Mouse (Mus musculus): ENCODE data around the gene Tapt1. TPM values are rescaled to one million over a fixed set of nuclear protein-coding genes. Genes with fewer than 3 reads are reported as not detected.

The Tapt1 gene
- total RNA-seq, 4 experiments from 2014 or later: 43.0 to 52.9 (median 46.8) TPM

- DNase-seq (ENCODE audit: low spot score in 2 of 2): no peak
These were observed 28.0 kb downstream of the Tapt1 start for GRCm38 (mm10) chr5:44198471-44198870.

GRCm38 (mm10) chr5:44197806-44198205 is 28.6 kb downstream of the Tapt1 start:
- no peak for DNase-seq (ENCODE audit: low spot score in 2 of 2)

GRCm38 (mm10) chr5:44196167-44196566 is 30.3 kb downstream of the Tapt1 start:
- no peak for DNase-seq (ENCODE audit: low spot score in 2 of 2)

- DNase-seq (ENCODE audit: low spot score in 2 of 2): no peak
These were observed 39.1 kb downstream of the Tapt1 start for GRCm38 (mm10) chr5:44187370-44187769.

- DNase-seq (ENCODE audit: low spot score in 2 of 2): peak in 1 of 2 experiments; percentile 64
These were observed 44.8 kb downstream of the Tapt1 start for GRCm38 (mm10) chr5:44181669-44182068.

GRCm38 (mm10) chr5:44180450-44180849 is 46.0 kb downstream of the Tapt1 start:
- DNase-seq (ENCODE audit: low spot score in 2 of 2): peak in 1 of 2 experiments; percentile 44

- DNase-seq (ENCODE audit: low spot score in 2 of 2): no peak
These were observed 52.4 kb downstream of the Tapt1 start for GRCm38 (mm10) chr5:44174046-44174445.

GRCm38 (mm10) chr5:44166866-44167265 is 59.6 kb downstream of the Tapt1 start:
- DNase-seq (ENCODE audit: low spot score in 2 of 2): no peak

GRCm38 (mm10) chr5:44165854-44166253 is 60.6 kb downstream of the Tapt1 start:
- no peak for DNase-seq (ENCODE audit: low spot score in 2 of 2)

- no peak for DNase-seq (ENCODE audit: low spot score in 2 of 2)
These were observed 62.1 kb downstream of the Tapt1 start for GRCm38 (mm10) chr5:44164233-44164776.

- no peak for DNase-seq (ENCODE audit: low spot score in 2 of 2)
These were observed 63.1 kb downstream of the Tapt1 start for GRCm38 (mm10) chr5:44163318-44163717.

GRCm38 (mm10) chr5:44162786-44163185 is 63.6 kb downstream of the Tapt1 start:
- DNase-seq (ENCODE audit: low spot score in 2 of 2): no peak

GRCm38 (mm10) chr5:44159679-44160438 is 66.6 kb downstream of the Tapt1 start:
- DNase-seq (ENCODE audit: low spot score in 2 of 2): no peak

- no peak for DNase-seq (ENCODE audit: low spot score in 2 of 2)
These were observed 67.2 kb downstream of the Tapt1 start for GRCm38 (mm10) chr5:44159231-44159630.

- DNase-seq (ENCODE audit: low spot score in 2 of 2): peak in 1 of 2 experiments; percentile 33
These were observed 68.0 kb downstream of the Tapt1 start for GRCm38 (mm10) chr5:44158458-44158857.

- no peak for DNase-seq (ENCODE audit: low spot score in 2 of 2)
These were observed 68.7 kb downstream of the Tapt1 start for GRCm38 (mm10) chr5:44157760-44158159.

- no peak for DNase-seq (ENCODE audit: low spot score in 2 of 2)
These were observed 73.4 kb downstream of the Tapt1 start for GRCm38 (mm10) chr5:44153050-44153449.

GRCm38 (mm10) chr5:44151327-44152051 is 74.9 kb downstream of the Tapt1 start:
- peak in 1 of 2 experiments; percentile 51 for DNase-seq (ENCODE audit: low spot score in 2 of 2)

GRCm38 (mm10) chr5:44147732-44148131 is 78.7 kb downstream of the Tapt1 start:
- DNase-seq (ENCODE audit: low spot score in 2 of 2): peak in 1 of 2 experiments; percentile 14

GRCm38 (mm10) chr5:44146437-44147332 is 79.7 kb downstream of the Tapt1 start:
- no peak for DNase-seq (ENCODE audit: low spot score in 2 of 2)
